Mouse (Mus musculus) CH12.LX (cell line): ENCODE measurements at regions not wholly inside any gene's neighbourhood (a gene's known extent, or its start where the extent isn't known, plus 50 kb on each side); places are given as distances from the start of the nearest gene placed in this dataset.

Source experiments
- DNase-seq: peaks from one replicate; pipeline ENCODE4 v3.0.0-alpha.2; 2013; ENCODE audit errors: extremely low read depth
- H3K27ac ChIP-seq: 2 replicates; pipeline ENCODE4 v1.5.1; 2012; ENCODE audit warnings: low read depth, mild to moderate bottlenecking, control low read depth, moderate library complexity; ENCODE audit not compliant: insufficient read depth
- H3K27me3 ChIP-seq: replicated peaks from 2 replicates; pipeline ENCODE3; 2012; ENCODE audit warnings: inconsistent platforms
- H3K36me3 ChIP-seq, 2 experiments: replicated peaks in 1 of 2; 2 replicates each; pipeline versions ENCODE3 to v1.6.1; 2012; ENCODE audit warnings: inconsistent platforms in 1 of 2, low read length in 1 of 2, mild to moderate bottlenecking in 1 of 2, mixed read lengths in 1 of 2, moderate library complexity in 1 of 2; ENCODE audit not compliant: control insufficient read depth in 1 of 2, insufficient read depth in 1 of 2
- H3K4me1 ChIP-seq, 2 experiments: 2 replicates each; pipeline ENCODE4 v1.6.1; 2012; ENCODE audit warnings: inconsistent platforms in 1 of 2, moderate library complexity in 1 of 2; ENCODE audit not compliant: insufficient read depth in 2 of 2, control insufficient read depth in 1 of 2
- H3K4me2 ChIP-seq: 2 replicates; pipeline ENCODE4 v1.6.1; 2012; ENCODE audit warnings: low read depth, mild to moderate bottlenecking, control low read depth; ENCODE audit not compliant: poor library complexity, insufficient read depth, severe bottlenecking
- H3K4me3 ChIP-seq, 3 experiments: fragments of 150-350 bp in 1 of 3; sonication (generic) in 1 of 3; replicated peaks in 1 of 3; 2 replicates each; pipeline versions ENCODE3 to v1.5.1; 2011 to 2012; ENCODE audit warnings: low read depth in 2 of 3, low read length in 2 of 3, mild to moderate bottlenecking in 2 of 3, moderate library complexity in 2 of 3, control low read depth in 1 of 3, improper control_type of control experiment in 1 of 3, inconsistent platforms in 1 of 3, mixed read lengths in 1 of 3; ENCODE audit not compliant: poor library complexity in 1 of 3
- H3K79me2 ChIP-seq: replicated peaks from 2 replicates; pipeline ENCODE4 v1.6.1; 2012; ENCODE audit warnings: mild to moderate bottlenecking, moderate library complexity; ENCODE audit not compliant: control insufficient read depth, poor library complexity, insufficient read depth, severe bottlenecking; ENCODE audit errors: extremely low read depth
- H3K9ac ChIP-seq: 2 replicates; pipeline ENCODE4 v1.6.1; 2012; ENCODE audit warnings: low read depth, mild to moderate bottlenecking, control low read depth, moderate library complexity; ENCODE audit not compliant: insufficient read depth
- H3K9me3 ChIP-seq: replicated peaks from 2 replicates; pipeline ENCODE3; 2012; ENCODE audit warnings: low read length, inconsistent platforms, mixed read lengths
- CTCF ChIP-seq, 2 experiments: IDR thresholded peaks in 1 of 2; conservative IDR thresholded peaks in 1 of 2; 2 replicates each; pipeline ENCODE4 v1.5.1; 2011 to 2012; ENCODE audit warnings: low read depth in 2 of 2, low read length in 2 of 2, improper control_type of control experiment in 1 of 2, inconsistent platforms in 1 of 2, mild to moderate bottlenecking in 1 of 2, moderate library complexity in 1 of 2
- E2F4 ChIP-seq: IDR thresholded peaks from 2 replicates; pipeline ENCODE4 v1.6.1; 2011; ENCODE audit warnings: low read depth, low read length, improper control_type of control experiment; ENCODE audit not compliant: insufficient replicate concordance
- ELF1 ChIP-seq: IDR thresholded peaks from 2 replicates; pipeline ENCODE4 v1.6.1; 2014; ENCODE audit warnings: low read depth, mild to moderate bottlenecking, inconsistent platforms, low read length, improper control_type of control experiment
- GABPA ChIP-seq: IDR thresholded peaks from 2 replicates; pipeline ENCODE4 v1.6.1; 2012; ENCODE audit warnings: low read depth, low read length, improper control_type of control experiment, inconsistent platforms; ENCODE audit not compliant: insufficient replicate concordance
- HCFC1 ChIP-seq: IDR thresholded peaks from 2 replicates; pipeline ENCODE4 v1.6.1; 2012; ENCODE audit warnings: low read depth, mild to moderate bottlenecking, inconsistent platforms, low read length, improper control_type of control experiment
- KAT2A ChIP-seq: IDR thresholded peaks from 2 replicates; pipeline ENCODE4 v1.6.1; 2012; ENCODE audit warnings: low read length, improper control_type of control experiment, inconsistent platforms; ENCODE audit not compliant: insufficient replicate concordance
- MEF2A ChIP-seq: IDR thresholded peaks from 2 replicates; pipeline ENCODE4 v1.6.1; 2014; ENCODE audit warnings: low read depth, mild to moderate bottlenecking, inconsistent platforms, low read length, improper control_type of control experiment, borderline replicate concordance
- MYC ChIP-seq: IDR thresholded peaks from 2 replicates; pipeline ENCODE4 v1.6.1; 2011; ENCODE audit warnings: low read depth, mild to moderate bottlenecking, improper control_type of control experiment, low read length
- RAD21 ChIP-seq: IDR thresholded peaks from 2 replicates; pipeline ENCODE4 v1.6.1; 2011; ENCODE audit warnings: low read depth, mild to moderate bottlenecking, low read length, improper control_type of control experiment, moderate library complexity
- RCOR1 ChIP-seq: conservative IDR thresholded peaks from 2 replicates; pipeline ENCODE4 v1.6.1; 2012; ENCODE audit warnings: low read depth, mild to moderate bottlenecking, inconsistent platforms, low read length, improper control_type of control experiment
- ZKSCAN1 ChIP-seq: IDR thresholded peaks from 2 replicates; pipeline ENCODE4 v1.6.1; 2012; ENCODE audit warnings: low read depth, inconsistent platforms, low read length, improper control_type of control experiment, borderline replicate concordance
- ZMIZ1 ChIP-seq: IDR thresholded peaks from 2 replicates; pipeline ENCODE4 v1.6.1; 2012; ENCODE audit warnings: low read depth, mild to moderate bottlenecking, inconsistent platforms, low read length, improper control_type of control experiment
- dilution Hi-C: fragments of 300-500 bp; cut with MboI; formaldehyde crosslinking; loops from 2 replicates; pipeline ENCODE4 v1.14.3; 2020; ENCODE audit warnings: low sequenced_read_pairs; ENCODE audit not compliant: extremely low pct_unique_long_range_greater_than_20kb, extremely low pct_ligation_motif_present
- in situ Hi-C: fragments of 300-500 bp; cut with MboI; formaldehyde crosslinking; loops from 3 replicates; pipeline ENCODE4 v1.14.3; 2019; ENCODE audit warnings: low sequenced_read_pairs, low pct_ligation_motif_present, low pct_unique_long_range_greater_than_20kb, mixed read lengths

DNA sequence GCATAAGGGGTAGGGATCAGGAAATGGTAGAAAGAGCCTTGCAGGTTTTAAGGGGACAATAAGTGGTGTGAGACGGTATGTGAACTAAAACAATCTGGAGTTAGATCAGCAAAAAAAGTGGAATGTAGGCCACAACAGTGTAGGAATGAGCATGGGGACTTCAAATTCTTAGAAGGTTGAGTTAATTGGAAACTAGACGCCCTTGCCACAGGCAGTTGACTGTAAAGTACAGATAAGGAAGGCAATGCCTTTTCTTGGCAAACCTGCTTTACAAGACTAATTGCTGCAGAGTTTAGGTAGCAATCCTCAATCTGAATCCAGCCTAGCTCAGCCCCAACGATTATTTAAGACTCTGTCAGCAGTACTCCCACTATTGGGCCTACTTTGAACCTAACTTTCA, 206.8 kb upstream of the Gm28363 start:
- no peaks in the 10 kb centered on the region for H3K4me1 ChIP-seq
- no peak overlapping the region for H3K4me2 ChIP-seq
- no peak overlapping the region for H3K9ac ChIP-seq
- H3K27me3 ChIP-seq, result no peaks in the 10 kb centered on the region
- H3K79me2 ChIP-seq, result no peaks in the 10 kb centered on the region
- H3K36me3 ChIP-seq, result no peaks in the 10 kb centered on the region
- in situ Hi-C loops, result no loop called here
- dilution Hi-C loops, result no loop called here
- DNase-seq, result no peak
- H3K9me3 ChIP-seq, result peaks cover 42% of the 10 kb centered on the region
- H3K4me3 ChIP-seq, result no peak overlapping the region
- TF ChIP-seq RAD21, result no peak
- TF ChIP-seq MYC, result no peak
- no peak for TF ChIP-seq KAT2A
- TF ChIP-seq ZKSCAN1, result no peak
- TF ChIP-seq MEF2A, result no peak
- no peak for TF ChIP-seq RCOR1
- TF ChIP-seq, all 38 proteins: peak for 0
- no peak overlapping the region for H3K27ac ChIP-seq

DNA sequence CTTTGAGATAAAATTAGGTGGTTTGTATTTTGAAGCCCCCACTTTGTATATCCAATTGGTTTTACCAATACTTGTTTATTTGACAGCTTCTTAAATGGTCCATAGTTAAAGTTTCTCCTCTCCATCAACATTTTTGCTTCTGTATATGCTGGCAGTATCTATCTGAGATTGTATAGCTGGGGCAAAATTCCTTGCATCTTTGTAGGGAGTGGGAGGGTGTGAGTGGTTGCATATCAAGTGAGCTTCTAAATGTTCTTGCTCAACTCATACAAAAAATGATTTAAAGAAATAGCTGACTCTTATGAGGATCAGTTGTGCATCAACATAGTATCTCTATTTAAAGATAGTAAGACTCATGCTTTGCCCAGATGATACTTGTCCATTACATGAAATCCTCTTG, 199.9 kb upstream of the Gm28363 start:
- Histone ChIP-seq H3K27me3 (no peaks in the 10 kb centered on the region), H3K36me3 (no peaks in the 10 kb centered on the region), H3K4me1 (no peaks in the 10 kb centered on the region), H3K27ac (no peak overlapping the region), H3K9me3 (peaks cover 19% of the 10 kb centered on the region), H3K79me2 (no peaks in the 10 kb centered on the region)
- no peak for DNase-seq
- in situ Hi-C loops, result no loop called here
- dilution Hi-C loops, result no loop called here
- TF ChIP-seq E2F4 (no peak), GABPA (no peak), ELF1 (no peak)
- TF ChIP-seq, all 38 proteins: peak for 0
- no peak overlapping the region for H3K4me2 ChIP-seq
- H3K4me3 ChIP-seq, result no peak overlapping the region
- no peak overlapping the region for H3K9ac ChIP-seq

DNA sequence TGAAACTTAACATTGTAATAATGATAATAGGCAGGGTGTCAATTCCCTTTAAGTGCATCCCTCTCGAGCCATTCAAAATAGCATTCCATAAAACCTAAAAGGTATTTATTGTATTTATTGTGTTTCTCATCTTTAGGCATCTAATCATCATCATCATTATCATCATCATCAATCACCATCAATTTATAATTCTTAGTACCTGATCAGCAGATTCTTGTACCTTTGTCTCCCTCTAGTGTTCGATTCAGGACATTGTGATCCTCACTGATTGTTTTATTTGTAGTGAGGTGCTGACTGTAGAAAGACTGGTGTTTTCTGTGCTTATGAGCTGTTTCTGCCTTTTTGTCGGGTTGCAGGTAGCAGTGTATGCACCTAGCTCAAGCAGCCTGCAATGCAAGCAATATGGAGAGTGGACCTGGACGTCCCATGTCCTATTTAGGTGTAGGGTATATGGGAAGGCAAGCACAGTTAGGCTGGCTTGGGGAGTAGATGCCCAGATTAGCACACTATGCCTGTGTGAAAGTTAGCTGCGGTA, 177.4 kb upstream of the Gm28363 start:
- TF ChIP-seq RAD21, result peak; percentile 29
- TF ChIP-seq HCFC1, result no peak
- TF ChIP-seq ZMIZ1, result no peak
- peak in 1 of 2 experiments; percentile 24; a peak in 2 of 4 replicates for TF ChIP-seq CTCF (conservative IDR thresholded peaks at IDR 0.05 in 1 of 2, IDR thresholded peaks at IDR 0.05 in 1 of 2; ENCODE audit: low read depth in 2 of 2, low read length in 2 of 2)
- dilution Hi-C loops, result no loop called here
- Histone ChIP-seq H3K4me2 (no peak overlapping the region), H3K4me1 (no peaks in the 10 kb centered on the region), H3K27ac (no peak overlapping the region), H3K4me3 (no peak overlapping the region), H3K27me3 (no peaks in the 10 kb centered on the region), H3K79me2 (no peaks in the 10 kb centered on the region), H3K36me3 (no peaks in the 10 kb centered on the region), H3K9me3 (peaks cover 11% of the 10 kb centered on the region), H3K9ac (no peak overlapping the region)
- DNase-seq, result no peak
- in situ Hi-C loops, result no loop called here
